ENCODE assay signal across 8 mouse cellular contexts in the genomic region with DNA sequence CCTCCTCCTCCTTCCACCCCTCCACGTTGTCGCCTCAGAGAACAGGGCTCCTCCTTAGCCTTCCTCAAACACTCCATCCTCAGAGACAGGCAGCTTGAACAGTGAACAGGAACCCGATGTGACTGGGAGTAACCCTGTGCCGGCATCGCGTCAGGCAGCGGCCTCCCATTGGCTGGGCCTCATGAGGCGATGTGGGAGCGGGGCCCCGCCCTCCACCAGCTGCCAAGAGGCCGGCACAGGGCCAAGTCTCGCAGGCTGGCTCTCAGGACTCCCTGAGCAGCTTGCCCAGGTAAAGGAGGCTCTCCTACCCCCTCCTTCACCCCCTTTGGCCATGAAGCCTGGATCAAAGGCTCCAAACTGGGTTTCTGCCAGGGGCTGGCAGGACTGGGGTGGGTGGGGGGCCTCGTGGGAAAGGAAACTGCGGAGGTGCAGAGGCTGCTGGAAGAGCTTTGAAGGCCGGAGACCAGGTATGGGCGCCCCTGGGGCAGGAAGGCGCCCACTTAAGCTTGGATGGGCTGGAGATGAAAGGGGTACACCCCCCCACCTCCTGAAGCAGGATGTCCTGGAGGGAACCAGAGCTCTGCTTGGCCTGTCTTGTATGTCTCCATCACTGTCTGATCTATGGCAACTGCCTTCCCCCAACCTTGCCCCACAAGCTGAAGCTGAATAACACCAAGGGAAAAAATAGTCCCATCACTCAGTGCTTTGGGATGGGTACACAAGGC. TPM values are rescaled to one million over a fixed set of nuclear protein-coding genes. Genes with fewer than 3 reads are reported as not detected.
DNase-seq lines count a peak whose midpoint lies in the region; ATAC-seq lines count a peak whose summit lies in the region.

No protein-coding gene starts in this region.

- 9% methylated on average over 17 of the region's 17 CpGs for WGBS in heart, embryonic 15.5 days
- WGBS in liver, embryonic 13.5 days (ENCODE audit: insufficient replicate concordance): 13% methylated on average over 17 of the region's 17 CpGs
- WGBS in stomach, embryonic 14.5 days: 8% methylated on average over 17 of the region's 17 CpGs

- peak; percentile 94 for DNase-seq in CD4-positive, CD25-positive, alpha-beta regulatory T cell, adult 2 months (ENCODE audit: low read depth, low spot score)
- peak; percentile 31 for DNase-seq in c-Kit-negative CD71-positive TER-119-positive erythroid progenitor cells, embryonic 14.5 days (ENCODE audit: low read depth, low spot score)
- DNase-seq in fibroblast of lung, adult 2 months (ENCODE audit: low read depth): peak; percentile 73
- DNase-seq in kidney, postnatal 25 days: peak; percentile 94 to 97
- DNase-seq in liver, embryonic 13.5 days: peak; percentile 73
- peak; percentile 46 to 70 for DNase-seq in natural killer cell, adult 2 months (ENCODE audit: low spot score in 2 of 2)

- peaks cover 23% of the 10 kb centered on the region for H3K4me1 ChIP-seq in heart, embryonic 15.5 days (replicated peaks)
- H3K4me1 ChIP-seq in liver, embryonic 13.5 days (replicated peaks): peaks cover 30% of the 10 kb centered on the region
- peaks cover 16% of the 10 kb centered on the region for H3K4me1 ChIP-seq in stomach, embryonic 14.5 days (ENCODE audit: control insufficient read depth, insufficient read depth, low read length)

- peaks cover 24% of the 10 kb centered on the region for H3K27me3 ChIP-seq in heart, embryonic 15.5 days
- H3K27me3 ChIP-seq in liver, embryonic 13.5 days: peaks cover 36% of the 10 kb centered on the region
- no peaks in the 10 kb centered on the region for H3K27me3 ChIP-seq in stomach, embryonic 14.5 days (ENCODE audit: control insufficient read depth, insufficient read depth, low read length)

- H3K9ac ChIP-seq in heart, embryonic 15.5 days: no peak overlapping the region
- peak overlapping the region; percentile 58 for H3K9ac ChIP-seq in liver, embryonic 13.5 days
- peak overlapping the region; percentile 36 for H3K9ac ChIP-seq in stomach, embryonic 14.5 days (replicated peaks; ENCODE audit: low read depth, low read length)

- H3K9me3 ChIP-seq in heart, embryonic 15.5 days (replicated peaks): no peaks in the 10 kb centered on the region
- H3K9me3 ChIP-seq in liver, embryonic 13.5 days (replicated peaks): no peaks in the 10 kb centered on the region
- no peaks in the 10 kb centered on the region for H3K9me3 ChIP-seq in stomach, embryonic 14.5 days (ENCODE audit: control insufficient read depth, low read depth, low read length)

- peak; percentile 90 for ATAC-seq in heart, embryonic 15.5 days (replicated peaks; ENCODE audit: insufficient number of reproducible peaks, insufficient read depth, low FRiP score, low read depth)
- ATAC-seq in liver, embryonic 13.5 days (ENCODE audit: low read depth): peak; percentile 99
- peak; percentile 94 for ATAC-seq in stomach, embryonic 14.5 days (ENCODE audit: insufficient number of reproducible peaks, insufficient read depth, low FRiP score, low read depth)

- H3K36me3 ChIP-seq in heart, embryonic 15.5 days: no peaks in the 10 kb centered on the region
- no peaks in the 10 kb centered on the region for H3K36me3 ChIP-seq in liver, embryonic 13.5 days
- no peaks in the 10 kb centered on the region for H3K36me3 ChIP-seq in stomach, embryonic 14.5 days (ENCODE audit: control insufficient read depth, insufficient read depth, low read length)

- peak overlapping the region; percentile 21 for H3K4me3 ChIP-seq in heart, embryonic 15.5 days
- 0 out of 2 replicates have a peak overlapping the region, but pooled peaks have one; percentile 16 for H3K4me3 ChIP-seq in liver, embryonic 13.5 days (replicated peaks)
- peak overlapping the region; percentile 14; the same call in 1 of the 2 replicates for H3K4me3 ChIP-seq in stomach, embryonic 14.5 days (ENCODE audit: low read depth, low read length)

- H3K27ac ChIP-seq in heart, embryonic 15.5 days: no peak overlapping the region; the same call in 1 of the 2 replicates
- peak overlapping the region; percentile 61 for H3K27ac ChIP-seq in liver, embryonic 13.5 days
- H3K27ac ChIP-seq in stomach, embryonic 14.5 days (ENCODE audit: low read length): peak overlapping the region; percentile 35; the same call in 1 of the 2 replicates

- H3K4me2 ChIP-seq in heart, embryonic 15.5 days: peak overlapping the region; percentile 56
- peak overlapping the region; percentile 59 for H3K4me2 ChIP-seq in liver, embryonic 13.5 days
- peak overlapping the region; percentile 33 for H3K4me2 ChIP-seq in stomach, embryonic 14.5 days (replicated peaks; ENCODE audit: low read depth, low read length)

RNA-seq across cellular contexts. Expression of a gene that starts 5.4 kb away (rescaled TPM):
- 0.37 and 0.94 TPM in 2 replicates for polyA plus RNA-seq in heart, embryonic 15.5 days (2015; fragmentation: Nextera tagmentation; extraction: Ambion mirVana)
- 0.09 and 0.22 TPM in 2 replicates for polyA plus RNA-seq in liver, embryonic 13.5 days (2015; fragmentation: Nextera tagmentation; extraction: Ambion mirVana)
- polyA plus RNA-seq in stomach, embryonic 14.5 days (2014; fragmentation: Nextera tagmentation; extraction: Ambion mirVana): 1.8 and 2.5 TPM in 2 replicates

RNA-seq across cellular contexts. Expression of a gene that starts 39.9 kb away (rescaled TPM):
- polyA plus RNA-seq in heart, embryonic 15.5 days (2015; fragmentation: Nextera tagmentation; extraction: Ambion mirVana): 0.77 and 2.8 TPM in 2 replicates
- polyA plus RNA-seq in liver, embryonic 13.5 days (2015; fragmentation: Nextera tagmentation; extraction: Ambion mirVana): 0.70 and 0.74 TPM in 2 replicates
- 26.9 and 30.4 TPM in 2 replicates for polyA plus RNA-seq in stomach, embryonic 14.5 days (2014; fragmentation: Nextera tagmentation; extraction: Ambion mirVana)

Comparison
In these comparisons a context has a peak if more than half of its experiments do, and no peak if none do; other contexts are left out.
1. DNase-seq: peak in every context shown above with its lines; median percentile 96 in kidney, postnatal 25 days; 94 in CD4-positive, CD25-positive, alpha-beta regulatory T cell, adult 2 months; 73 in fibroblast of lung, adult 2 months; 73 in liver, embryonic 13.5 days; 58 in natural killer cell, adult 2 months; 31 in c-Kit-negative CD71-positive TER-119-positive erythroid progenitor cells, embryonic 14.5 days.